Mouse (Mus musculus): ENCODE measurements at regions not wholly inside any gene's neighbourhood (a gene's known extent, or its start where the extent isn't known, plus 50 kb on each side); places are given as distances from the start of the nearest gene placed in this dataset.

DNA sequence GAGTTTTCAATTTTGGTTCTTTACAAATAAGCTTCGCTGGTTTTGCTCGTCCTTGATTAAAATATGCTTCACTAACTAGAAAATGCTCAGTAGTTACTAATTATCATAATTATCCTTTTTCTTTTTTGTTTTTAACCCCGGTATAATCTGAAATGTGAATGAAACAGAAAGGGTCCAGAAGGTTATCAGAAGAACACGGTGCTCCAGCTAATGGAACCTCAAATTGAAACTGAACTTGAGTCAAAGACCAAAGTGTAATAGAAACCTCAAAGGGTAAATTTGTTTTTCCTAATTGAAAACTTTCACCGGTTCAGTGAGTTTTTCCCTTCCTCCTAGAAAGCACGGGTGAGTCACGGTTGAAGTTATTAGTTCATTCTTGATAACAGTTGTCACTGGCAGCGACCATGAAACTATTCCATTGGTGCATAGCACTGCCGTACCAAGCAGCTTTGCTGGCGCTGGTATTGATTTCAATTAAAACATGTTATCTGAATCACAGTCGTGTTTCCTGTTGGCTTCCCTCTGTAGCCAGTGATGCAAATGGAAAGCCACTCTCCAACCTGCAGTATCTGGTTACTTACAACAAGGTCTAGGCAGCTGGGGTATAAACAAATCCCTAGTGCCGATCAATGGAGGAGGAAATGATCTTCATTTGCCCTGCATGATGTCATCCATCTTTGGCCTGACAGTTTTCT, 203.7 kb downstream of the Csl start:
- no peak for TF ChIP-seq CTCF (IDR thresholded peaks at IDR 0.05)
- TF ChIP-seq EP300 (IDR thresholded peaks at IDR 0.05) = no peak
